Mouse (Mus musculus) G1E (cell line): ENCODE measurements at regions not wholly inside any gene's neighbourhood (a gene's known extent, or its start where the extent isn't known, plus 50 kb on each side); places are given as distances from the start of the nearest gene placed in this dataset.

Experiments
- ATAC-seq: 2 replicates; pipeline ENCODE4 v1.8.0; 2016; ENCODE audit warnings: mild to moderate bottlenecking; ENCODE audit not compliant: insufficient number of reproducible peaks, poor library complexity, low FRiP score, severe bottlenecking; ENCODE audit errors: extremely low read depth
- DNase-seq: peaks from one replicate; pipeline ENCODE4 v3.0.0; 2012; ENCODE audit warnings: low spot score
- H3K27me3 ChIP-seq: 2 replicates; pipeline ENCODE4 v1.6.1; 2012; ENCODE audit warnings: mild to moderate bottlenecking, low read length, inconsistent platforms; ENCODE audit not compliant: insufficient read depth
- H3K36me3 ChIP-seq: replicated peaks from 2 replicates; pipeline ENCODE3; 2012; ENCODE audit warnings: mild to moderate bottlenecking, inconsistent platforms
- H3K4me1 ChIP-seq: 2 replicates; pipeline ENCODE4 v1.6.1; 2012; ENCODE audit warnings: low read depth, low read length, inconsistent platforms, mixed read lengths; ENCODE audit not compliant: insufficient read depth
- H3K4me3 ChIP-seq: 2 replicates; pipeline ENCODE4 v1.5.1; 2012; ENCODE audit warnings: low read depth, mild to moderate bottlenecking, inconsistent platforms, low read length, moderate library complexity, mixed read lengths
- H3K9me3 ChIP-seq: replicated peaks from 2 replicates; pipeline ENCODE4 v1.6.1; 2012; ENCODE audit warnings: inconsistent platforms
- CTCF ChIP-seq: IDR thresholded peaks from 2 replicates; pipeline ENCODE4 v1.5.1; 2012; ENCODE audit warnings: low read depth, low read length, inconsistent platforms, mixed read lengths
- GATA1 ChIP-seq: IDR thresholded peaks from 2 replicates; pipeline ENCODE4 v1.6.1; 2012; ENCODE audit warnings: borderline replicate concordance, low read length, inconsistent platforms, mixed read lengths
- GATA2 ChIP-seq: IDR thresholded peaks from 2 replicates; pipeline ENCODE4 v1.6.1; 2012; ENCODE audit warnings: low read depth, low read length, inconsistent platforms, borderline replicate concordance
- POLR2AphosphoS5 ChIP-seq: IDR thresholded peaks from 2 replicates; pipeline ENCODE4 v1.6.1; 2012; ENCODE audit warnings: low read depth, low read length, inconsistent platforms; ENCODE audit not compliant: insufficient replicate concordance
- TAL1 ChIP-seq: conservative IDR thresholded peaks from 2 replicates; pipeline ENCODE4 v1.6.1; 2012; ENCODE audit warnings: low read depth, low read length, inconsistent platforms, mixed read lengths

DNA sequence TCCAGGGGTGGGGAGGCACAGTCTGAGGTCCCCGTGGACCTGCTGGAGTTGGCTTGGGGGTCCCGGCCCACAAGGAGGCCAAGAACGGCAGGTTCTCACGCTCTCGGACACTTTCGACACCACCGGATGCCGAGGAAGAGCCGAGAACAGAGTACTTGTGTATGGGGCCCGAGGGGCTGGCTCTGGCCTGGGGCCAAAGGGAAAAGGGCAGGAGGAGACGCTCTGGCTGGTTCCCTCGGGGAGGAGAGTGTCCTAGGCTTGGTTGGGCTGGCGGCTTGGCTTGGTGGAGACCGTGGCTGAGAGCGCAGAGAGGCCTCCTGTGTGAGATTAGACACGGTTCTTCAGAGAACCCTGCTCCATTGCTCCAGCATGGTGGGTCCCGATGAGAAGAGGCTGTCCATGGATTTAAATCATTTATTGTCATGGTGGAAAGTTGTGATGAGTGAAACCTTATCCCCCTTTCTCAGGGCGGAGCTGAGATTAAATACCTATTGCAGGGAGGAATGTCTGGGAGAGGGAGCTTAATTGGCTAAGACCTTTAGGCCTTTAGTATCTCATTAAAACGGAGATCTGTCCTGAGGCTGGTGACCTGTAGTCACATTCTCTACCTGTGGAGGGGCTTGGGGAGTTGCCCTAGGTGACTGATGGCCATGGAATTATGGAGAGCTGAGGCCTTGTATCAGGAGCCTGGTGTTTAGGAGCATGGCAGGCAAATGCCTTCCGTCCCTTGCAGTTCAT is 244.1 kb downstream of the Enc1 start:
- Histone ChIP-seq H3K4me3 (no peak overlapping the region), H3K27me3 (peaks cover 41% of the 10 kb centered on the region), H3K9me3 (no peaks in the 10 kb centered on the region), H3K36me3 (no peaks in the 10 kb centered on the region), H3K4me1 (no peaks in the 10 kb centered on the region)
- DNase-seq (no peak), ATAC-seq (no peak)
- TF ChIP-seq TAL1 = no peak
- no peak for TF ChIP-seq GATA2
- TF ChIP-seq CTCF = no peak
- no peak for TF ChIP-seq GATA1
- no peak for TF ChIP-seq POLR2AphosphoS5

- DNase-seq (no peak), ATAC-seq (no peak)
- Histone ChIP-seq H3K4me1 (no peaks in the 10 kb centered on the region), H3K9me3 (no peaks in the 10 kb centered on the region), H3K4me3 (no peak overlapping the region), H3K27me3 (peaks cover 40% of the 10 kb centered on the region), H3K36me3 (no peaks in the 10 kb centered on the region)
- TF ChIP-seq POLR2AphosphoS5 (no peak), GATA1 (no peak), GATA2 (no peak), CTCF (no peak), TAL1 (no peak)
These were observed 242.8 kb downstream of the Enc1 start for GRCm38 (mm10) chr13:97483681-97484080.

GRCm38 (mm10) chr13:97482439-97482946 is 241.6 kb downstream of the Enc1 start:
- no peaks in the 10 kb centered on the region for H3K36me3 ChIP-seq
- ATAC-seq (no peak), DNase-seq (no peak)
- H3K9me3 ChIP-seq = no peaks in the 10 kb centered on the region
- H3K4me3 ChIP-seq = no peak overlapping the region
- TF ChIP-seq GATA1 (no peak), GATA2 (no peak)
- no peaks in the 10 kb centered on the region for H3K4me1 ChIP-seq
- H3K27me3 ChIP-seq = peaks cover 43% of the 10 kb centered on the region

- DNase-seq = no peak
These were observed 240.4 kb downstream of the Enc1 start for GRCm38 (mm10) chr13:97481259-97481658.

DNA sequence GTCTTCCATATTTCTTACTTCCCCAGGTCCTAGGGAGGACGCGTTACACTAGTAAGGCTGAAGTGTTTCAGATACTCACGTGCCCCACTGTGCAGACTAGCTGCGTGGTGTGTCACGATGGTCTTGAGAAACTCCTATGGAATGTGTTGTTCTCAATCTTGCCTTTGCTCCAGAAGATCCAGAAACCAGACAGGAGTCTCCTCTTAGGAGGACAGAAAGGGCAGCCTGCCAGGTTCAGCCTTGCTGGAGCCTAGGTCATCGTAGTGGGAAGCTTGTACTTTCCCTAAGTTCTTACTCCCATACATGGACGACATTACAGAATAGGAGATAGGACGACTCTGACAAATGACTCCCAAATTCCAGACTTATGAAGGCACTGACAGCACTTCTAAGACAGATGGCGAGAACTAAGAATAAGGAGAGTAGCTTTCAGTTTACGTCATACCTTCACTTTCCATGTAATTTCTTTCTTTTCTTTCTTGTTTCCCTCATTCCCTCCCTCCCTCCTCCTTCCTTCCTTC is 238.2 kb downstream of the Enc1 start:
- Histone ChIP-seq H3K9me3 (no peaks in the 10 kb centered on the region), H3K36me3 (no peaks in the 10 kb centered on the region), H3K27me3 (peaks cover 49% of the 10 kb centered on the region), H3K4me1 (no peaks in the 10 kb centered on the region), H3K4me3 (no peak overlapping the region)
- DNase-seq (no peak), ATAC-seq (no peak)
- no peak for TF ChIP-seq TAL1
- no peak for TF ChIP-seq GATA2
- TF ChIP-seq CTCF = no peak
- no peak for TF ChIP-seq POLR2AphosphoS5
- no peak for TF ChIP-seq GATA1

More at GRCm38 (mm10) chr13:97481259-97481658, 240.4 kb downstream of the Enc1 start:
- Histone ChIP-seq H3K9me3 (no peaks in the 10 kb centered on the region), H3K36me3 (no peaks in the 10 kb centered on the region), H3K27me3 (peaks cover 45% of the 10 kb centered on the region), H3K4me3 (no peak overlapping the region), H3K4me1 (no peaks in the 10 kb centered on the region)
- no peak for ATAC-seq
- TF ChIP-seq GATA1 (no peak), CTCF (no peak), POLR2AphosphoS5 (no peak), GATA2 (no peak), TAL1 (no peak)

DNA sequence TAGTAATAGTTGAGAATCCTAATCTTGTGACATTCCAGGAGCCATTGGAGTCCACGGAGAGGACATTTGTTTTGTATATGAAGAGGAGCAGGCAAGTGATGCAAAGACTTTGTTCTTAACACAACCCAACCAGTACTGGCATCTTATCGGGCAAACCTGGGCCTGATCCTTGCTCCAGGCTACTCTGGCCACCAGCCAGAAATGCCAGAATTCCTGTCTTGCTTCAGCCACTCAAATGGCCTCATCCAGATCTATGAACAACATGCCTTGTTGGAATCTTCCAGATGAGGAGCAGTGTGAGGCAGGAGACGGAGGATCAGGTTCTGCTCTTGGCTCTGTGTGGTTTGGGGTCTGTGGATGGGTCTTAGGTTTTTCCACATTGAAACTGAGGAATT is 233.1 kb downstream of the Enc1 start:
- TF ChIP-seq TAL1 = no peak
- TF ChIP-seq GATA1 = no peak
- no peak for TF ChIP-seq GATA2
- no peak for TF ChIP-seq POLR2AphosphoS5
- TF ChIP-seq CTCF = no peak
- no peaks in the 10 kb centered on the region for H3K36me3 ChIP-seq
- no peaks in the 10 kb centered on the region for H3K9me3 ChIP-seq
- peaks cover 56% of the 10 kb centered on the region for H3K27me3 ChIP-seq
- peaks cover 19% of the 10 kb centered on the region for H3K4me1 ChIP-seq
- DNase-seq = no peak
- no peak for ATAC-seq
- H3K4me3 ChIP-seq = no peak overlapping the region
